Mouse (Mus musculus): ENCODE data around the gene Banf2.

DNA sequence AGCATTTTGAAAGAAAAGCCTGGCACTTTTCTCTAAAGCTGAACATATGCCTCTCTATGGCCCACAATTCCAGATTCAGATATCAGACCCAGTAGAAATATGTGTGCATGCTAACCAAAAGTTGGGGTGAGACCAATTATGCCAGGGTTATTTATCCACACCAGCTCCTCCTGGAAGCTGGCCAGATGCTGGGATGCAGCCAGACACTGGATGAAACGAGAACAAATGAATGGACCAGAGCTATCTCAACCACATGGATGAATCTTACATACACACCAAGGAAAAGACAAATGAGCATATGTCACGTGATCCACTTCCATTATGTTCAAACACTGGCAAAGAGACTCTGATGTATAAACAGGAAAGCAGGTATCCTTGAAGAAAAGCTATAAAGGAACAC is 29.3 kb upstream of the Banf2 start:
- TF ChIP-seq POLR2A (IDR thresholded peaks at IDR 0.05; ENCODE audit: borderline replicate concordance, extremely low read depth, low read depth, low read length) (no peak), CTCF (IDR thresholded peaks at IDR 0.05; ENCODE audit: insufficient read depth, low read length) (no peak)
